Mouse (Mus musculus): ENCODE results near the gene Plekhm2.

- TF ChIP-seq POLR2A (IDR thresholded peaks at IDR 0.05; ENCODE audit: borderline replicate concordance, insufficient read depth, low read length) (no peak), CTCF (IDR thresholded peaks at IDR 0.05; ENCODE audit: borderline replicate concordance, insufficient read depth, low read depth, low read length) (no peak)
Measured at GRCm38 (mm10) chr4:141649244-141649643, 15.5 kb downstream of the Plekhm2 start.
